Mouse (Mus musculus) WW6 (cell line): ENCODE data around the gene Sass6.
"Not testable (repeated sequence)": the region's sequence is repeated elsewhere in the genome, so short reads cannot be mapped to it uniquely, and the experiment has no call there.

Source experiments
- DNase-seq: peaks from one replicate; pipeline ENCODE4 v3.0.0-alpha.2; 2013; ENCODE audit warnings: low read depth, low spot score

Gene Sass6

GRCm38 (mm10) chr3:116632971-116633370 lies 38.2 kb downstream of the Sass6 start:
- no peak for DNase-seq

GRCm38 (mm10) chr3:116634091-116634490 lies 39.3 kb downstream of the Sass6 start:
- DNase-seq, result no peak

- no peak for DNase-seq
These were observed 40.1 kb downstream of the Sass6 start for GRCm38 (mm10) chr3:116634853-116635252.

GRCm38 (mm10) chr3:116635799-116636198 lies 41.0 kb downstream of the Sass6 start:
- no peak for DNase-seq

GRCm38 (mm10) chr3:116637693-116638476 lies 43.1 kb downstream of the Sass6 start:
- DNase-seq, result no peak

- DNase-seq, result no peak
These were observed 43.8 kb downstream of the Sass6 start for GRCm38 (mm10) chr3:116638572-116638971.

GRCm38 (mm10) chr3:116640024-116640423 lies 45.2 kb downstream of the Sass6 start:
- no peak for DNase-seq

GRCm38 (mm10) chr3:116641811-116642371 lies 47.1 kb downstream of the Sass6 start:
- DNase-seq, result no peak

- no peak for DNase-seq
These were observed 47.6 kb downstream of the Sass6 start for GRCm38 (mm10) chr3:116642373-116642772.

- DNase-seq, result no peak
These were observed 51.6 kb downstream of the Sass6 start for GRCm38 (mm10) chr3:116646387-116646786.

- no peak for DNase-seq
These were observed 54.0 kb downstream of the Sass6 start for GRCm38 (mm10) chr3:116648805-116649204.

- no peak for DNase-seq
These were observed 55.9 kb downstream of the Sass6 start for GRCm38 (mm10) chr3:116650698-116651097.

GRCm38 (mm10) chr3:116652033-116652446 lies 57.3 kb downstream of the Sass6 start:
- DNase-seq, result no peak

GRCm38 (mm10) chr3:116653278-116653945 lies 58.6 kb downstream of the Sass6 start:
- no peak for DNase-seq

- DNase-seq, result not testable (repeated sequence)
These were observed 59.3 kb downstream of the Sass6 start for GRCm38 (mm10) chr3:116654051-116654450.

- no peak for DNase-seq
These were observed 61.6 kb downstream of the Sass6 start for GRCm38 (mm10) chr3:116656184-116656965.

GRCm38 (mm10) chr3:116658928-116659565 lies 64.3 kb downstream of the Sass6 start:
- no peak for DNase-seq

GRCm38 (mm10) chr3:116659856-116660430 lies 65.2 kb downstream of the Sass6 start:
- DNase-seq, result no peak

GRCm38 (mm10) chr3:116661288-116661869 lies 66.6 kb downstream of the Sass6 start:
- DNase-seq, result no peak

GRCm38 (mm10) chr3:116661870-116662414 lies 67.2 kb downstream of the Sass6 start:
- DNase-seq, result no peak
